Mouse (Mus musculus) left cerebral cortex, postnatal 25 days (tissue): ENCODE data around the gene BC048671. TPM values are rescaled to one million over a fixed set of nuclear protein-coding genes. Genes with fewer than 3 reads are reported as not detected.
A peak's percentile ranks its signal among the peaks of the same experiment; 100 is the strongest.

ENCODE experiments used
- DNase-seq, 2 experiments: peaks; one replicate each; pipeline ENCODE4 v3.0.0; 2022; ENCODE audit warnings: low spot score in 2 of 2, mixed read lengths in 1 of 2
- intact Hi-C: fragments of 180-260 bp; cut with DNase I; formaldehyde crosslinking; loops from one replicate; pipeline ENCODE4 v1.15.1; 2025
- total RNA-seq, 2 experiments: library from RNA; stranded (reverse); gene quantifications; 2 replicates each; pipeline ENCODE4 v1.2.3; 2021

BC048671 gene
- total RNA-seq, 2 experiments from 2014 or later: not detected

DNA sequence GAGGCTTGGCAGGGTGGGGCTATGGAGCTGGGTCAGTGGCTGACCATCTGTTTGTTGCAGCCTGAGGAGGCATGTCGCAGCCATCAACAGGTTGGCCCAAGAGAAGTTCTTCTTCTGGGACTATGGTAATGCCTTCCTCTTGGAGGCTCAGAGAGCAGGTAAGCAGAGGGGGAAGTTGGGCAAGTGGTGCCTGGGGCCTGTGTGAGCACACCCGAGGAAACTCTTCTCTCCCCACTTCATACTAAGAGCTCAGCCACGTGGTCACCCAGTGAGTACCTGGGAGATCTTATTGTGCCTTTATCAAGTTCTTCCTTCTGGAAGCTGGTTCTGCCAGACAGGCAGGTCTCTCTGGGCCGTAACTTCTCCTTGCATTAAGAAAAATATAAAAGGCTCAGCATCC lies 46.2 kb downstream of the BC048671 start:
- DNase-seq: no peak
- intact Hi-C loops: no loop called here

- intact Hi-C loops: no loop called here
- peak in 1 of 2 experiments; percentile 17 for DNase-seq
Observed at GRCm38 (mm10) chr6:90348500-90348899, 47.5 kb downstream of the BC048671 start.

DNA sequence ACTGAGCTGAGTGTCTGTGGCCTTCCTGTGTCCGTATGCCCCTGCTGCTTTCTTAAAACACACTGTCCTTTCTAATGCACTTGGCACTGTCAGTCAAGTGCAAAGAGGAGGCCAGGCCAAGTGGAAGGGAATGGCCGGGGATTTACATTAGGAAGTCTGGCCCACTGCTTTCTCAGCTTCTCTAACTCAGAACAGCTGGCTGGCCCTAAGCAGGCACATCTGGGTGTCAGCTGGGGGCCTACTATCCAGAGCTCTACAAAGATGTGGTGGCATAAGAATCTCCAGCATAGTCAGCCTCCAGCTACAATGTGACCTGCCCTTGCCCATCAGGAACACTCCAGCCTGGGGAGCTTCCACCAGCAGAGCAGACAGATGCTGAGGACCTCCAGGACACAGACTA lies 49.0 kb downstream of the BC048671 start:
- intact Hi-C loops: no loop called here
- no peak for DNase-seq

Other genes with a start within 250 kb of the BC048671 start
- gene Vmn1r49, start 222.7 kb upstream of the BC048671 start, total RNA-seq: not detected
- gene Vmn1r50, start 199.8 kb upstream of the BC048671 start, total RNA-seq: not detected
- gene Vmn1r51, start 178.6 kb upstream of the BC048671 start, total RNA-seq: not detected
- not detected for gene Vmn1r52, start 126.4 kb upstream of the BC048671 start, total RNA-seq
- gene V1ra8, start 98.4 kb upstream of the BC048671 start, total RNA-seq: not detected
- not detected for gene Vmn1r53, start 76.8 kb upstream of the BC048671 start, total RNA-seq
- gene Vmn1r54, start 54.9 kb upstream of the BC048671 start, total RNA-seq: not detected
- not detected for gene Chst13, start 24.0 kb downstream of the BC048671 start, total RNA-seq
- not detected for gene Uroc1, start 32.1 kb downstream of the BC048671 start, total RNA-seq
- 10 to 100 TPM; 27.2 to 29.9 TPM for gene Zxdc, start 68.3 kb downstream of the BC048671 start, total RNA-seq
- 1 to 10 TPM; 3.8 to 3.9 TPM for gene Cfap100, start 127.6 kb downstream of the BC048671 start, total RNA-seq
- 10 to 100 TPM; 20.8 to 24.2 TPM for gene Klf15, start 161.4 kb downstream of the BC048671 start, total RNA-seq
- gene Aldh1l1, start 185.2 kb downstream of the BC048671 start, total RNA-seq: 10 to 100 TPM; 63.5 to 65.8 TPM